Mouse (Mus musculus): ENCODE data around the gene Sgca. TPM values are rescaled to one million over a fixed set of nuclear protein-coding genes. Genes with fewer than 3 reads are reported as not detected.

The Sgca gene
- polyA plus RNA-seq, 1 experiment: 6.9 TPM

Other genes starting within 250 kb of the Sgca start
- not detected in 2 replicates for gene Cdc34b, start 234.5 kb downstream of the Sgca start, polyA plus RNA-seq (2012; ENCODE audit: insufficient read depth, insufficient read length, missing spikeins)
- gene Tmem92, start 193.6 kb downstream of the Sgca start, polyA plus RNA-seq (2012; ENCODE audit: insufficient read depth, insufficient read length, missing spikeins): not detected in 2 replicates
- 36.9 and 49.1 TPM in 2 replicates for gene Col1a1, start 40.1 kb downstream of the Sgca start, polyA plus RNA-seq (2012; ENCODE audit: insufficient read depth, insufficient read length, missing spikeins)
- gene Hils1, start 8.7 kb downstream of the Sgca start, polyA plus RNA-seq (2012; ENCODE audit: insufficient read depth, insufficient read length, missing spikeins): not detected in 2 replicates
- 70.8 and 83.5 TPM in 2 replicates for gene Ppp1r9b, start 14.7 kb upstream of the Sgca start, polyA plus RNA-seq (2012; ENCODE audit: insufficient read depth, insufficient read length, missing spikeins)
- 0.59 and 0.67 TPM in 2 replicates for gene Samd14, start 33.6 kb upstream of the Sgca start, polyA plus RNA-seq (2012; ENCODE audit: insufficient read depth, insufficient read length, missing spikeins)
- gene Pdk2, start 65.0 kb upstream of the Sgca start, polyA plus RNA-seq (2012; ENCODE audit: insufficient read depth, insufficient read length, missing spikeins): 224 and 274 TPM in 2 replicates
- gene Itga3, start 100.5 kb upstream of the Sgca start, polyA plus RNA-seq (2012; ENCODE audit: insufficient read depth, insufficient read length, missing spikeins): 2.5 and 5.0 TPM in 2 replicates
- not detected in 2 replicates for gene Dlx3, start 143.8 kb upstream of the Sgca start, polyA plus RNA-seq (2012; ENCODE audit: insufficient read depth, insufficient read length, missing spikeins)
- gene Dlx4, start 169.9 kb upstream of the Sgca start, polyA plus RNA-seq (2012; ENCODE audit: insufficient read depth, insufficient read length, missing spikeins): not detected in 2 replicates